Mouse (Mus musculus) G1E (cell line): Measurements from ENCODE around the gene Apbb1.

ENCODE experiments used
- CTCF ChIP-seq: IDR thresholded peaks from 2 replicates; pipeline ENCODE4 v1.5.1; 2012; ENCODE audit warnings: low read depth, low read length, inconsistent platforms, mixed read lengths
- GATA1 ChIP-seq: IDR thresholded peaks from 2 replicates; pipeline ENCODE4 v1.6.1; 2012; ENCODE audit warnings: borderline replicate concordance, low read length, inconsistent platforms, mixed read lengths
- POLR2AphosphoS5 ChIP-seq: IDR thresholded peaks from 2 replicates; pipeline ENCODE4 v1.6.1; 2012; ENCODE audit warnings: low read depth, low read length, inconsistent platforms; ENCODE audit not compliant: insufficient replicate concordance
- TAL1 ChIP-seq: conservative IDR thresholded peaks from 2 replicates; pipeline ENCODE4 v1.6.1; 2012; ENCODE audit warnings: low read depth, low read length, inconsistent platforms, mixed read lengths

DNA sequence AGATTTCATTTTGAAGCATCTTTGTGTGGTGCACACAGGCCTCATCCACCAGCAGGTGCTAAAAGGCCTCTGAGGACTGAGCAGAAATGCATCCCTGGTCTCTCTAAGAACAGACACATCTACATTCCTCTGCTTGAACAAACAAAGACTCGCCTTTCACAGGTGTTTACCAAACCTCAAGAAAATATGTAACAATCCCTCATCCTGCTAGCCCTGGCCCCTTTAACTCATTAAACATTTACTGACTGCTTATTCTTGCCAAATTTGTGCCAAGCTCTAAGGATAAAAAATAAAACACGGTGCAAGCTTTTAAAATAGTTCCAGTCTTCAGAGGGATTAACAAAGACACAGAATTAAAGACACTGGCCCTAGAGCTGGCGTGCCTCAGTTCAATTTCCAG is 38.2 kb upstream of the Apbb1 start:
- no peak for TF ChIP-seq GATA1
- TF ChIP-seq CTCF, result no peak
- no peak for TF ChIP-seq TAL1
- no peak for TF ChIP-seq POLR2AphosphoS5
